In the genomic region with DNA sequence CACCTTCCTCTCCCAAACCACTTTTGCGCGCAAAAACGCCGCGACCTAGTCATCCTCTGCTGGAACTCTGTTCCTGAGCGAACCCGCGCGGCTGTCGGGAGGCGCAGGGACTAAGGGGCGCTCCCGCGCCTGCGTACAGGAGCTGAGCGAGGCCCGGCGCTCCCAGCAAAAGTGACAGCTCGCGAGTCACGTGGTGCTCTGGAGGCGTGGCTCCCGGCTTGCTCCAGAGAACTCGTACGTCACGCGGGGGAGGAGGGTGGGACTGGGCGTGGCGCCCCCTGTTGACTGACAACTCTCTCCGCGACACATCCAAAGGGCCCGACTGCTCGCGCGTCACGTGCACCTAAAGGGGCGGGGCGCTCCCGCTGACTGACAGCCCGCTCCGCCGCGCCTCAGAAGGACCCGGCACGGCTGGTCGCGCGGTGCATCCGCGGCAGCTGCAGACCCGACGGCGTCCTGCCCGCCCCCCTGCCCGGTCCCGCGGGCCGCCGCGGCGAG, we compare ENCODE assay signal across 8 mouse cellular contexts. TPM values are rescaled to one million over a fixed set of nuclear protein-coding genes. Genes with fewer than 3 reads are reported as not detected.
A peak's percentile ranks its signal among the peaks of the same experiment; 100 is the strongest.
DNase-seq lines count a peak whose midpoint lies in the region; ATAC-seq lines count a peak whose summit lies in the region.

Gene 6430548M08Rik, plus strand, starts transcription at position 395 of the 498 bp plus-strand sequence.

- peak within 1 kb of the TSS; percentile 94 for H3K4me2 ChIP-seq in heart, embryonic 14.5 days (ENCODE audit: low read length)
- peak within 1 kb of the TSS; percentile 97 for H3K4me2 ChIP-seq in liver, embryonic 13.5 days
- peak within 1 kb of the TSS; percentile 97 for H3K4me2 ChIP-seq in stomach, embryonic 16.5 days (ENCODE audit: low read depth, low read length)

- H3K9me3 ChIP-seq in heart, embryonic 14.5 days (ENCODE audit: control insufficient read depth, low read length), result no peaks in the 10 kb centered on the region
- no peaks in the 10 kb centered on the region for H3K9me3 ChIP-seq in liver, embryonic 13.5 days (replicated peaks)
- H3K9me3 ChIP-seq in stomach, embryonic 16.5 days (replicated peaks; ENCODE audit: control insufficient read depth, low read length), result no peaks in the 10 kb centered on the region

- H3K36me3 ChIP-seq in heart, embryonic 14.5 days (ENCODE audit: control insufficient read depth, insufficient read depth, low read length), result no peaks in the 10 kb centered on the region
- no peaks in the 10 kb centered on the region for H3K36me3 ChIP-seq in liver, embryonic 13.5 days
- H3K36me3 ChIP-seq in stomach, embryonic 16.5 days (ENCODE audit: control insufficient read depth, insufficient read depth, low read length), result no peaks in the 10 kb centered on the region

- peak; percentile 97 for ATAC-seq in CD4-positive, CD25-positive, alpha-beta regulatory T cell, adult 4 months
- peak; percentile 96 for ATAC-seq in heart, embryonic 14.5 days (ENCODE audit: insufficient number of reproducible peaks, insufficient read depth, low FRiP score, low read depth)
- peak; percentile 95 for ATAC-seq in liver, embryonic 13.5 days (ENCODE audit: low read depth)
- ATAC-seq in stomach, embryonic 16.5 days (ENCODE audit: insufficient read depth, low FRiP score), result peak; percentile 96

- WGBS in heart, embryonic 14.5 days, result under 1% methylated on average over 61 of the region's 61 CpGs
- under 1% methylated on average over 61 of the region's 61 CpGs for WGBS in liver, embryonic 13.5 days (ENCODE audit: insufficient replicate concordance)
- under 1% methylated on average over 54 of the region's 61 CpGs for WGBS in stomach, embryonic 16.5 days

- peaks cover 13 to 25% of the 10 kb centered on the region in 2 experiments for H3K4me1 ChIP-seq in heart, embryonic 14.5 days (ENCODE audit: control insufficient read depth in 2 of 2, insufficient read depth in 2 of 2, low read length in 2 of 2)
- peaks cover 38% of the 10 kb centered on the region for H3K4me1 ChIP-seq in liver, embryonic 13.5 days (replicated peaks)
- H3K4me1 ChIP-seq in stomach, embryonic 16.5 days (ENCODE audit: control insufficient read depth, insufficient read depth, low read length), result peaks cover 11% of the 10 kb centered on the region

- H3K9ac ChIP-seq in heart, embryonic 14.5 days (ENCODE audit: low read length), result peak within 1 kb of the TSS; percentile 85
- H3K9ac ChIP-seq in liver, embryonic 13.5 days, result peak within 1 kb of the TSS; percentile 84
- H3K9ac ChIP-seq in stomach, embryonic 16.5 days (ENCODE audit: low read length), result peak within 1 kb of the TSS; percentile 80

- peak within 1 kb of the TSS; percentile 72 to 94 for H3K27ac ChIP-seq in heart, embryonic 14.5 days (replicated peaks in 1 of 2; ENCODE audit: control insufficient read depth in 1 of 2, insufficient read depth in 1 of 2, low read depth in 2 of 2, low read length in 2 of 2)
- H3K27ac ChIP-seq in liver, embryonic 13.5 days, result peak within 1 kb of the TSS; percentile 75
- H3K27ac ChIP-seq in stomach, embryonic 16.5 days (ENCODE audit: low read length), result peak within 1 kb of the TSS; percentile 98

- DNase-seq in c-Kit-negative CD71-positive TER-119-positive erythroid progenitor cells, embryonic 14.5 days (ENCODE audit: low read depth, low spot score), result peak; percentile 98
- DNase-seq in fibroblast of lung, adult 2 months (ENCODE audit: low read depth), result peak; percentile 99
- DNase-seq in kidney, postnatal 14 days, result peak; percentile 100
- DNase-seq in liver, embryonic 13.5 days, result peak; percentile 99
- peak; percentile 100 for DNase-seq in neural tube, embryonic 10.5 days (ENCODE audit: extremely low spot score, low spot score)

- H3K27me3 ChIP-seq in heart, embryonic 14.5 days (ENCODE audit: control insufficient read depth, insufficient read depth, low read length), result no peaks in the 10 kb centered on the region
- peaks cover 65% of the 10 kb centered on the region for H3K27me3 ChIP-seq in liver, embryonic 13.5 days
- H3K27me3 ChIP-seq in stomach, embryonic 16.5 days (ENCODE audit: control insufficient read depth, insufficient read depth, low read length), result peaks cover 16% of the 10 kb centered on the region

- H3K4me3 ChIP-seq in heart, embryonic 14.5 days (ENCODE audit: control insufficient read depth in 1 of 2, insufficient read depth in 1 of 2, low read depth in 1 of 2, low read length in 2 of 2), result peak within 1 kb of the TSS; percentile 72 to 89
- H3K4me3 ChIP-seq in liver, embryonic 13.5 days (replicated peaks), result peak within 1 kb of the TSS; percentile 69
- peak within 1 kb of the TSS; percentile 76 for H3K4me3 ChIP-seq in stomach, embryonic 16.5 days (replicated peaks; ENCODE audit: low read length)

RNA-seq across cellular contexts. Expression of gene 6430548M08Rik, which starts in this region (rescaled TPM):
- polyA plus RNA-seq in CD4-positive, CD25-positive, alpha-beta regulatory T cell, adult 4 months (2017; shearing (Covaris generic)), result under 1 TPM in 1 of 2 experiments, not detected in 1; 0.20 TPM
- polyA plus RNA-seq in heart, embryonic 14.5 days (2014; fragmentation: Nextera tagmentation; extraction: Ambion mirVana), result 9.2 and 11.3 TPM in 2 replicates
- 1.7 and 1.8 TPM in 2 replicates for polyA plus RNA-seq in liver, embryonic 13.5 days (2015; fragmentation: Nextera tagmentation; extraction: Ambion mirVana)
- 7.5 and 9.1 TPM in 2 replicates for polyA plus RNA-seq in stomach, embryonic 16.5 days (2015; fragmentation: Nextera tagmentation; extraction: Ambion mirVana)

Comparison
In these comparisons a context has a peak if more than half of its experiments do, and no peak if none do; other contexts are left out.
1. Peak in every context shown above with its lines: DNase-seq, ATAC-seq, H3K4me3 ChIP-seq and H3K27ac ChIP-seq.
2. Peak in ATAC-seq in CD4-positive, CD25-positive, alpha-beta regulatory T cell, adult 4 months; RNA of the gene not detected or under 1 TPM.